Mouse (Mus musculus) left cerebral cortex, postnatal 36 days (tissue): ENCODE measurements around the gene Tmc5. TPM values are rescaled to one million over a fixed set of nuclear protein-coding genes. Genes with fewer than 3 reads are reported as not detected.

ENCODE experiments used
- DNase-seq, 2 experiments: peaks; one replicate each; pipeline ENCODE4 v3.0.0; 2021 to 2022; ENCODE audit warnings: low spot score in 2 of 2, mixed read lengths in 1 of 2
- intact Hi-C: fragments of 180-260 bp; cut with DNase I; formaldehyde crosslinking; loops from one replicate; pipeline ENCODE4 v1.15.1; 2025
- total RNA-seq, 2 experiments: library from RNA; stranded (reverse); gene quantifications; 2 replicates each; pipeline ENCODE4 v1.2.3; 2021

Gene Tmc5
- total RNA-seq, 2 experiments from 2014 or later, result 0.15 to 0.50 TPM

DNA sequence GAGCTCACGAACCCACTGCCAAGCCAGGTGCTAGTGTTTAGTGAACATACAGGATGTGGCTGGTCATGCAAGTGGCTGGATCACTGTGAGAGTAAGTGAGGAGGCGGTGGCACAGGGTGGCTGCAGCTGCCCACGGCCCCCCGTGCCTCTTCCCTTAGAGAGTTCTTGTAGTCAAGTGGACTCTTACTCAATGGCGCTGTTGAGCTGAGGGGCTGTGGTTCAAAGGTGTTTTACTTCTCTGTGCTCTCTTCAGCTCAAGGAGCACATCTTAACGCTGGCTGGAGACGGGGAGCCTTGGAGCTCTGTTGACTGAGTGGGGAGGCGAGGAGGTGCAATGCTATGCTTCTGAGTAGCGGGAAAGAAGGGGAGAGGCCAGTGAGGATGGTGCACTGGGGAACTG, 126.8 kb downstream of the Tmc5 start:
- intact Hi-C loops, result no loop called here
- DNase-seq, result no peak

Other genes starting within 250 kb of the Tmc5 start
- gene Syt17, start 149.1 kb upstream of the Tmc5 start, total RNA-seq, result 10 to 100 TPM; 55.3 to 70.6 TPM
- gene Itpripl2, start 105.3 kb upstream of the Tmc5 start, total RNA-seq, result 1 to 10 TPM; 2.7 to 3.4 TPM
- 10 to 100 TPM; 30.8 to 37.6 TPM for gene Coq7, start 63.9 kb upstream of the Tmc5 start, total RNA-seq
- 10 to 100 TPM; 15.2 to 19.5 TPM for gene Tmc7, start 12.6 kb upstream of the Tmc5 start, total RNA-seq
- 100 to 1,000 TPM; 258 to 307 TPM for gene Gde1, start 108.5 kb downstream of the Tmc5 start, total RNA-seq
- gene Ccp110, start 115.3 kb downstream of the Tmc5 start, total RNA-seq, result 10 to 100 TPM; 50.0 to 52.4 TPM
- gene Vps35l, start 142.9 kb downstream of the Tmc5 start, total RNA-seq, result 10 to 100 TPM; 55.8 to 60.3 TPM